Mouse (Mus musculus): Measurements from ENCODE around the gene Fam57b.

DNA sequence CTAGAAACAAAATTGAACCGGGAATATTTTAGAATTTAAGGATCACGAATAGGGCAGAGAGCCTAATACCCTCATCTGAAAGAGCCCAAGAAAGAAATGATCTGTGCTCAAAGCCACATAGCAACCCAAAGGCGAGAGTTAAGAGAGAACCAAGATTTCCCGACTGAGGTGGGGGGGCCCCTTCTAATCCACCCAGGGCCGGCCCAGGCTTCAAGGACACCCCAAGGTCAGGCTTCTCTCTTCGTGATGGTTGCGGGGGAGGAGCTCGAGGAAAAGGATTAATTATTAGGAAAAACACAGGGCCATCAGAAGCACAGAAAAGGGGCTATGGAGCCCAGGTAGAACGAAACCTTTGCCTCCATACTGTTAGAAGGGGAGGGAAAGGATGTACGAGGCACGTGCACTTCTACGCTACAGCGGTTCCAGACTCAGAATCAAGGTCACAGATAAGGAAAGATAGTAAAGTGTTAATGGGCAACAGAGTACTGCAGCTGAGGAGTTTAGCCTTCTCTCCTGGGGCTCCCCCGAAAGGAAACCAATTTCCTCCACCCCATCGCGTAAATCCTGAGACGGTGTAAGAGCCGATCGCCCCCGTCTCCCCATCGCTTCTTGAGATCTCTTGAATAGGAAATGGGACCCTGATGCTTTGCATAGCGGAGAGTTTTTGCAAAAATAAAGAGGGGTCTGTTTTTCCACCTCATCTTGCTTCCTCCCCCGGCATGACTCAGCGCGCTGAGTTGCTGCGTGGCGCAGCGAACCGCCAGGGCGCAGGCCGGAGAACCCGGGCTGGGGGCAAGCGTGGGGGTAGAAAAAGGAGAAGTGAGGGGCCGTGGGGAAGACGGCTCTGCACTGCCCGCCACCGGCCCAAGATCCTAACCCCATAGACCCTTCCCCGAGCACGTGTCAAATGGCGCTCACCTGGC is 920 bp downstream of the Fam57b start:
- TF ChIP-seq CTCF (IDR thresholded peaks at IDR 0.05; ENCODE audit: control insufficient read depth, insufficient read depth, low read length) (no peak), POLR2A (IDR thresholded peaks at IDR 0.05; ENCODE audit: borderline replicate concordance, control insufficient read depth, low read depth, low read length) (no peak)
